Mouse (Mus musculus) brown adipose tissue, adult 24 weeks (tissue): ENCODE data around the gene Krtap4-9. TPM values are rescaled to one million over a fixed set of nuclear protein-coding genes. Genes with fewer than 3 reads are reported as not detected.
"Not testable (repeated sequence)": the region's sequence is repeated elsewhere in the genome, so short reads cannot be mapped to it uniquely, and the experiment has no call there.

Experiments used
- H3K27ac ChIP-seq: fragments of 200-500 bp; replicated peaks from 2 replicates; pipeline ENCODE4 v1.5.1; 2012; ENCODE audit warnings: low read depth, mild to moderate bottlenecking, low read length
- H3K4me1 ChIP-seq: fragments of 200-500 bp; 2 replicates; pipeline ENCODE4 v1.6.1; 2012; ENCODE audit warnings: low read length, mixed read lengths; ENCODE audit not compliant: control insufficient read depth, insufficient read depth, insufficient read length
- H3K4me3 ChIP-seq: fragments of 200-500 bp; 2 replicates; pipeline ENCODE4 v1.5.1; 2012; ENCODE audit warnings: low read depth, mild to moderate bottlenecking, low read length, moderate library complexity; ENCODE audit not compliant: insufficient read depth
- polyA plus RNA-seq: library from polyadenylated mRNA; stranded (reverse); fragments of >200 nt; gene quantifications from 2 replicates; pipeline ENCODE4 v1.2.4, GENCODE M21; 2012; ENCODE audit not compliant: missing spikeins, insufficient read depth, insufficient read length

Krtap4-9 gene
- polyA plus RNA-seq, result not detected in 2 replicates

DNA sequence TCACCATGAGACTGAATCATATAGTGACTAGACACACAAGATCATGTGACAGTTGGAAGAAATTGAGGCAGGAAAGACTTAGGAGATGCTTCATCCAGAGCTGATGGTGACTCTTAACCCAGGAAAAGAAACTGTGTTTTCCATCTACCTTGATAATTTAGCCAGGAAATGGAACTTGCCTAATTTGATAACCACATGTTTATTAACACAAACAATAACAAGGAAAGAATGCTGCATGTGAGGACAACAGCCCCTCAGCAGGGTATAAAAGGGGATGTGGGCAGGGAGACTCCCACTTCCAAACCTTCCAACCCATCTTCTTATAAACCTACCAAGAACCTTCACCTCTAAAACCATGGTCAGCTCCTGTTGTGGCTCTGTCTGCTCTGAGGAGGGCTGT lies at the start of gene Krtap4-9:
Gene Krtap4-9, plus strand, starts transcription at position 301 of the 400 bp plus-strand sequence.
- H3K4me1 ChIP-seq, H3K4me3 ChIP-seq, H3K27ac ChIP-seq: not testable (repeated sequence)

DNA sequence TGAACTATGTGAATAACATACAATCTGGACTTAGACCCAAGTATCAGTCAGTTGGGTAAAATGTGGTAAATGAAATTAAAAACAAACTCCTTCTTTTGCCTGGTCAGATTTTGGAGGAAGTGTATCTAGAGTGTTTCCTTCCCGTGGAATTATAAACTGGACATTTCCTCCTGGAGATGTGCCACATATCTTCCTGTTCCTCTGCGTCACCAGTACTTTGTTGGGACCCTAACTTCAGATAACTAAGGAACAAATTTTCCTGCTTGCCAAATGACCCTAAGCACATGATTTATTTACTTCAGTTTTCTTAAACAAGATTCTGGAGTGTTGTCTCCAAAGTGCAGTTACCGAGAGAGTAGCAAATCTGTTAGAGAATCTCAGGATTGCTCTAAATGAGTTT lies 41.0 kb upstream of the Krtap4-9 start:
- no peaks in the 10 kb centered on the region for H3K4me1 ChIP-seq
- H3K4me3 ChIP-seq, result no peak overlapping the region
- H3K27ac ChIP-seq, result no peak overlapping the region

DNA sequence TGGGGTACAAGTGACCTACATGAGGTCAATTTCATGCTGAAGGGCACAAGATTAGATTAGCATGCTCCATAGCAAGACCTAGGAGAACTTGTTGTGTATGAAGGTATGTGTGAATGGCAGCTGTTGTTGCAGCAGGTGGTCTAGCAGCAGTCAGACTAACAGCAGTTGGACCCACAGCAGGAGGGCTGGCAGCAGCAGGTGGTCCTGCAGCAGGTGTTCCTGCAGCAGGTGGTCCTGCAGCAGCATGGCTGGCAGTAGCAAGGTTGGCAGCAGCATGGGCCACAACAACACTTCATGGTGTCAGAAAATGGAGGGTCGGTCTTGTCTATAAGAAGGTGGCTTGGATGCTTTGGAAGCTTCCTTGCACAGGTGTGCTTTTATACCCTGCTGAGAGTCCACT lies 26.1 kb upstream of the Krtap4-9 start:
- H3K27ac ChIP-seq, result no peak overlapping the region
- no peak overlapping the region for H3K4me3 ChIP-seq
- no peaks in the 10 kb centered on the region for H3K4me1 ChIP-seq

DNA sequence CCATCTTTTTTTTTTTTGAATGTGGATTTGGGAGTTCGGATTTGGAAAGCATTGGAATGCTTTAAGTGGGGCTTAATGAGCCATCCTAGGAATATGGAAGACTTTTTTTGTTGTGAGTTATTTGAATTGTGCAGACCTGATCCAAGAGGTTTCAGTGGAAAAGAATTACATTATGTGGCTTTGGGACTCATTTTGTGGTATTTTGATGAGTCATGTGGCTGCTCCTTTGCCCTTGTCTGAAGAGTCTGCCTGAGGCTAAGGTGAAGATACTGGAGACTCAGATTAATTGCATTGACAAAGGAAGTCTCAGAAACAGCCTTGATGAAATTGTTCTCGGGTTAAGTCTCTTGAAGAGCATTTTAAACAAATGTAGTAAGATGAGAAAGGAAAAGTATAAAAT lies 16.6 kb upstream of the Krtap4-9 start:
- no peak overlapping the region for H3K4me3 ChIP-seq
- H3K27ac ChIP-seq, result no peak overlapping the region
- H3K4me1 ChIP-seq, result no peaks in the 10 kb centered on the region

DNA sequence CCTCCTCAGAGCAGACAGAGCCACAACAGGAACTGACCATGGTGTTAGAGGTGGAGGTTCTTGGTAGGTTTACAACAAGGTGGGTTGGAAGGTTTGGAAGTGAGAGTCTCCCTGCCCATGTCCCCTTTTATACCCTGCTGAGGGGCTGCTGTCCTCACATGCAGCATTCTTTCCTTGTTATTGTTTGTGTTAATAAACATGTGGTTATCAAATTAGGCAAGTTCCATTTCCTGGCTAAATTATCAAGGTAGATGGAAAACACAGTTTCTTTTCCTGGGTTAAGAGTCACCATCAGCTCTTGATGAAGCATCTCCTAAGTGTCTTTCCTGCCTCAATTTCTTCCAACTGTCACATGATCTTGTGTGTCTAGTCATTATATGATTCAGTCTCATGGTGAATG lies 12.2 kb upstream of the Krtap4-9 start, which contains the start of gene Gm11595:
Gene Gm11595, minus strand, starts transcription at position 101 of the 400 bp plus-strand sequence.
- not testable (repeated sequence) for H3K4me1 ChIP-seq, H3K4me3 ChIP-seq, H3K27ac ChIP-seq

DNA sequence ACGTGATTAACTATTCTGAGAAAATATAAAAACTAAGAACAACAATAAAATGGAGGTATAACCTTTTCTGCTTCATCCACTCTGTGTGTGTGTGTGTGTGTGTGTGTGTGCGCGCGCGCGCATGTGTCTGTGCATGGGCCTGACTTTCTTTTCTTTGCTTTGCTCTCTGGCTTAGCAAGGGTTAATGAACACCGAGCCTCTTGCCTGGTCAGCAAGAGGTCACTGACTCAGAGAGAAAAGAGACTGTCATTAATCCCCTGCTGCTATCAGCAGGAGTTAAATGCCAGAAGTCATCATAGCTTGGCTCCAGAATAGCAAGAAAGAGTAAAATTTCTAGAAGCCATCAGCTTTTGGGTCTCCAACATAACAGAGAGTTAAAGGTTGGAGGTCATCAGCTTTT lies 6.6 kb upstream of the Krtap4-9 start:
- no peaks in the 10 kb centered on the region for H3K4me1 ChIP-seq
- H3K27ac ChIP-seq, result no peak overlapping the region
- no peak overlapping the region for H3K4me3 ChIP-seq

DNA sequence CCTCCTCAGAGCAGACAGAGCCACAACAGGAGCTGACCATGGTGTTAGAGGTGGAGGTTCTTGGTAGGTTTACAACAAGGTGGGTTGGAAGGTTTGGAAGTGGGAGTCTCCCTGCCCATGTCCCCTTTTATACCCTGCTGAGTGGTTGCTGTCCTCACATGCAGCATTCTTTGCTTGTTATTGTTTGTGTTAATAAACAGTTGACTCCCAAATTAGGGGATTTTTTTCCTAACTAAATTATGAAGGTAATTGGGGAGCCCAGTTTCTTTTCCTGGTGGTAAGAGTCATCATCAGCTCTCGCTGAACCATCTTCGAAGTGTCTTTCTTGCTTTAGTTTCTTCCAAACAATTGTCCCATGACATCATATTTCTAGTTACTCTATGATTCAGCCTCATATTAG lies 4.4 kb upstream of the Krtap4-9 start, which contains the start of gene Krtap4-8:
Gene Krtap4-8, minus strand, starts transcription at position 101 of the 400 bp plus-strand sequence.
- H3K4me1 ChIP-seq, result no peaks in the 10 kb centered on the region
- no peak within 1 kb of the TSS for H3K27ac ChIP-seq
- no peak within 1 kb of the TSS for H3K4me3 ChIP-seq

DNA sequence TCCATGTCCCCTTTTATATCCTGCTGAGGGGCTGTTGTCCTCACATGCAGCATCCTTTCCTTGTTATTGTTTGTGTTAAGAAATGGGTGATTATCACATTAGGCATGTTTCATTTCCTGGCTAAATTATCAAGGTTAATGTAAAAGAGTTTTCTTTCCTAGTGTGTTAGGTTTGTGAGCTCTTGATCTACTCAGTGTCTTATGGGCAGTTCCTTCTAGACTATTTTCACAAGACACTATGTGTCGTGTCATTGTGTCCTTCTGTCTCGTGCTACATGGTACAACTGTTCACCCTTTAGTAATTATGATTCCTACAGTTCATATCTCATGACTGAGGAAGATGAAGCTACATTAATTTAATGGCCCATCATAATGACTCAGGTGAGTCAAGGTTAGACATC lies 8.4 kb downstream of the Krtap4-9 start, which contains the start of gene Gm11596:
Gene Gm11596, minus strand, starts transcription at position 101 of the 400 bp plus-strand sequence.
- no peak within 1 kb of the TSS for H3K4me3 ChIP-seq
- H3K27ac ChIP-seq, result no peak within 1 kb of the TSS
- H3K4me1 ChIP-seq, result no peaks in the 10 kb centered on the region

DNA sequence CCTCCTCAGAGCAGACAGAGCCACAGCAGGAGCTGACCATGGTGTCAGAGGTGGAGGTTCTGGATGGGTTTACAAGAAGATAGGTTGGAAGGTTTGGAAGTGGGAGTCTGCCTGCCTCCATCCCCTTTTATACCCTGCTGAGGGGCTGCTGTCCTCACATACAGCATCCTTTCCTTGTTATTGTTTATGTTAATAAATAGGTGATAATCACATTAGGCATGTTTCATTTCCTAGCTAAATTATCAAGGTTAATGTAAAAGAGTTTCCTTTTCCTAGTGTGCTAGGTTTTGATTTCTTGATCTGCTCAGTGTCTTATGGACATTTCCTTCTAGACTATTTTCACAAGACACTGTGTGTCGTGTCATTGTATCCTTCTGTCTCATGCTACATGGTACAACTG lies 13.8 kb downstream of the Krtap4-9 start, which contains the start of gene Gm11569:
Gene Gm11569, minus strand, starts transcription at position 101 of the 400 bp plus-strand sequence.
- H3K4me1 ChIP-seq, H3K27ac ChIP-seq, H3K4me3 ChIP-seq: not testable (repeated sequence)

DNA sequence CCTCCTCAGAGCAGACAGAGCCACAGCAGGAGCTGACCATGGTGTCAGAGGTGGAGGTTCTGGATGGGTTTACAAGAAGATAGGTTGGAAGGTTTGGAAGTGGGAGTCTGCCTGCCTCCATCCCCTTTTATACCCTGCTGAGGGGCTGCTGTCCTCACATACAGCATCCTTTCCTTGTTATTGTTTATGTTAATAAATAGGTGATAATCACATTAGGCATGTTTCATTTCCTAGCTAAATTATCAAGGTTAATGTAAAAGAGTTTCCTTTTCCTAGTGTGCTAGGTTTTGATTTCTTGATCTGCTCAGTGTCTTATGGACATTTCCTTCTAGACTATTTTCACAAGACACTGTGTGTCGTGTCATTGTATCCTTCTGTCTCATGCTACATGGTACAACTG lies 19.3 kb downstream of the Krtap4-9 start, which contains the start of gene Gm11554:
Gene Gm11554, minus strand, starts transcription at position 101 of the 400 bp plus-strand sequence.
- H3K4me3 ChIP-seq, H3K27ac ChIP-seq, H3K4me1 ChIP-seq: not testable (repeated sequence)

DNA sequence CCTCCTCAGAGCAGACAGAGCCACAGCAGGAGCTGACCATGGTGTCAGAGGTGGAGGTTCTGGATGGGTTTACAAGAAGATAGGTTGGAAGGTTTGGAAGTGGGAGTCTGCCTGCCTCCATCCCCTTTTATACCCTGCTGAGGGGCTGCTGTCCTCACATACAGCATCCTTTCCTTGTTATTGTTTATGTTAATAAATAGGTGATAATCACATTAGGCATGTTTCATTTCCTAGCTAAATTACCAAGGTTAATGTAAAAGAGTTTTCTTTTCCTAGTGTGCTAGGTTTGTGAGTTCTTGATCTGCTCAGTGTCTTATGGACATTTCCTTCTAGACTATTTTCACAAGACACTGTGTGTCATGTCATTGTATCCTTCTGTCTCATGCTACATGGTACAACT lies 24.8 kb downstream of the Krtap4-9 start, which contains the start of gene Krtap4-13:
Gene Krtap4-13, minus strand, starts transcription at position 101 of the 400 bp plus-strand sequence.
- not testable (repeated sequence) for H3K27ac ChIP-seq, H3K4me3 ChIP-seq, H3K4me1 ChIP-seq

DNA sequence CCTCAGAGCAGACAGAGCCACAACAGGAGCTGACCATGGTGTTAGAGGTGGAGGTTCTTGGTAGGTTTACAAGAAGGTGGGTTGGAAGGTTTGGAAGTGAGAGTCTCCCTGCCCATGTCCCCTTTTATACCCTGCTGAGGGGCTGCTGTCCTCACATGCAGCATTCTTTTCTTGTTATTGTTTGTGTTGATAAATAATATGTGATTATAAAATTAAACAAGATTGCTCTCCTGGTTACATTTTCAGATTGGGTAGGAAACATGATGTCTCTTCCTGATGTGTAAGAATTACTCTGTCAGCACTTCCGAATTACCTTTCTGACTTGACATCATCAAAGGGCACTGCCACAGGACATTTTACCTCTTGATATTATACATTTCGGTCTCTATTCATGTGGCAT lies 30.6 kb downstream of the Krtap4-9 start, which contains the start of gene Gm11564:
Gene Gm11564, minus strand, starts transcription at position 101 of the 400 bp plus-strand sequence.
- not testable (repeated sequence) for H3K4me1 ChIP-seq, H3K4me3 ChIP-seq, H3K27ac ChIP-seq

Other genes starting within 250 kb of the Krtap4-9 start
- not detected in 2 replicates for gene Krt40, start 242.0 kb upstream of the Krtap4-9 start, polyA plus RNA-seq
- not detected in 2 replicates for gene Krtap3-3, start 234.3 kb upstream of the Krtap4-9 start, polyA plus RNA-seq
- not detected in 2 replicates for gene Krtap3-2, start 228.3 kb upstream of the Krtap4-9 start, polyA plus RNA-seq
- gene Gm11939, start 225.7 kb upstream of the Krtap4-9 start, polyA plus RNA-seq, result not detected in 2 replicates
- gene Krtap3-1, start 218.6 kb upstream of the Krtap4-9 start, polyA plus RNA-seq, result not detected in 2 replicates
- not detected in 2 replicates for gene Krtap1-5, start 204.2 kb upstream of the Krtap4-9 start, polyA plus RNA-seq
- not detected in 2 replicates for gene Krtap1-4, start 201.5 kb upstream of the Krtap4-9 start, polyA plus RNA-seq
- not detected in 2 replicates for gene Krtap1-3, start 193.9 kb upstream of the Krtap4-9 start, polyA plus RNA-seq
- gene Krtap9-3, start 187.1 kb upstream of the Krtap4-9 start, polyA plus RNA-seq, result not detected in 2 replicates
- not detected in 2 replicates for gene Gm11938, start 181.9 kb upstream of the Krtap4-9 start, polyA plus RNA-seq
- not detected in 2 replicates for gene Gm11937, start 175.0 kb upstream of the Krtap4-9 start, polyA plus RNA-seq
- gene Krtap2-4, start 170.4 kb upstream of the Krtap4-9 start, polyA plus RNA-seq, result not detected in 2 replicates
- gene Gm11562, start 164.8 kb upstream of the Krtap4-9 start, polyA plus RNA-seq, result not detected in 2 replicates
- gene Krtap4-1, start 157.0 kb upstream of the Krtap4-9 start, polyA plus RNA-seq, result not detected in 2 replicates
- gene Krtap4-2, start 150.1 kb upstream of the Krtap4-9 start, polyA plus RNA-seq, result not detected in 2 replicates
- not detected in 2 replicates for gene Krtap4-7, start 141.1 kb upstream of the Krtap4-9 start, polyA plus RNA-seq
- not detected in 2 replicates for gene Gm11555, start 135.0 kb upstream of the Krtap4-9 start, polyA plus RNA-seq
- not detected in 2 replicates for gene Gm11563, start 126.2 kb upstream of the Krtap4-9 start, polyA plus RNA-seq
- gene Krtap4-6, start 119.2 kb upstream of the Krtap4-9 start, polyA plus RNA-seq, result not detected in 2 replicates
- gene Gm14190, start 94.5 kb upstream of the Krtap4-9 start, polyA plus RNA-seq, result not detected in 2 replicates
- gene Gm14180, start 50.9 kb upstream of the Krtap4-9 start, polyA plus RNA-seq, result not detected in 2 replicates
- not detected in 2 replicates for gene Gm11595, start 12.3 kb upstream of the Krtap4-9 start, polyA plus RNA-seq
- gene Krtap4-8, start 4.5 kb upstream of the Krtap4-9 start, polyA plus RNA-seq, result not detected in 2 replicates
- not detected in 2 replicates for gene Gm11596, start 8.3 kb downstream of the Krtap4-9 start, polyA plus RNA-seq
- not detected in 2 replicates for gene Gm11569, start 13.7 kb downstream of the Krtap4-9 start, polyA plus RNA-seq
- gene Gm11554, start 19.2 kb downstream of the Krtap4-9 start, polyA plus RNA-seq, result not detected in 2 replicates
- gene Krtap4-13, start 24.7 kb downstream of the Krtap4-9 start, polyA plus RNA-seq, result not detected in 2 replicates
- gene Gm11564, start 30.5 kb downstream of the Krtap4-9 start, polyA plus RNA-seq, result not detected in 2 replicates
- not detected in 2 replicates for gene 2300003K06Rik, start 52.9 kb downstream of the Krtap4-9 start, polyA plus RNA-seq
- not detected in 2 replicates for gene Krtap4-16, start 66.4 kb downstream of the Krtap4-9 start, polyA plus RNA-seq
- gene Gm11568, start 72.7 kb downstream of the Krtap4-9 start, polyA plus RNA-seq, result not detected in 2 replicates
- gene Gm11559, start 79.3 kb downstream of the Krtap4-9 start, polyA plus RNA-seq, result not detected in 2 replicates
- not detected in 2 replicates for gene Krtap9-1, start 88.2 kb downstream of the Krtap4-9 start, polyA plus RNA-seq
- not detected in 2 replicates for gene Gm11567, start 94.0 kb downstream of the Krtap4-9 start, polyA plus RNA-seq
- not detected in 2 replicates for gene Krtap31-1, start 122.7 kb downstream of the Krtap4-9 start, polyA plus RNA-seq
- gene Gm11565, start 129.6 kb downstream of the Krtap4-9 start, polyA plus RNA-seq, result not detected in 2 replicates
- gene Krtap31-2, start 151.1 kb downstream of the Krtap4-9 start, polyA plus RNA-seq, result not detected in 2 replicates
- gene Krtap9-5, start 163.3 kb downstream of the Krtap4-9 start, polyA plus RNA-seq, result not detected in 2 replicates
- not detected in 2 replicates for gene Krtap29-1, start 193.9 kb downstream of the Krtap4-9 start, polyA plus RNA-seq
- not detected in 2 replicates for gene Krtap16-1, start 201.4 kb downstream of the Krtap4-9 start, polyA plus RNA-seq
- gene Krtap17-1, start 208.8 kb downstream of the Krtap4-9 start, polyA plus RNA-seq, result not detected in 2 replicates
- not detected in 2 replicates for gene Krt33a, start 231.0 kb downstream of the Krtap4-9 start, polyA plus RNA-seq
- gene Krt33b, start 244.7 kb downstream of the Krtap4-9 start, polyA plus RNA-seq, result not detected in 2 replicates